Mouse (Mus musculus): Measurements from ENCODE around the gene En1. TPM values are rescaled to one million over a fixed set of nuclear protein-coding genes. Genes with fewer than 3 reads are reported as not detected.

En1 gene
- total and polyA plus RNA-seq, 2 experiments from 2014 or later: not detected

DNA sequence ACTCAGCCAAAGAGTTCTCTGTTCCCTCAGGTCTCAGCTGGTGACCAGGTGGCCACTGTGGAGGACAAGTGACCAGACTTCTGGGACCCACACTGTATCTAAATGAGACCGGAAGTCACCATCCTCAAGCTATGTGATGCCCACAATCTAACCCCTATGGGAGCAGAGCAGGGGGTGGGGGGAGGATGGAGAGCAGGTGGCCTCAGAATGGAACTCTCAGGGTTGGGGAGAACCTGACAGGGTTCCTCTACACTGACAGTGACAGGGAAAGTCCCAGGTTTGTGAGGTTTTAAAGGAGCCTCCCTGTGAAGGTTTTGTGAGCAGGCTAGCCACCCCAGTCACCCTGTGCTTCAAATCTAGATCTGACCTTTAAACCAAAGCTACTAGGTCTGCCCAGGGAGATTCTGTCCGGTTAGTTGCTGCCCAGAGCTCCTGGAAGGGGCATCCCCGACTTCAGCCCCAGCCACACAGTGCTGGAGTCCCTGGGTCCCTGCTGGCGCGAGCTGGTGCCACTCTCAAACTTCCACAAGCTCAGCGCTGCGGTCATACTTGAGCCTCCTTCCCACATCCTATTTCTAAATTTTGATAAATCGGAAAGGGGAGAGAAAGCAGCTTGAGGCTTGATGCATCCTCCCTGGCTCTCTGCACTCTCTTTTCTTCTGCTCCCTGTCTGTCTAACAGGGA is 8.8 kb upstream of the En1 start:
- WGBS: 9% methylated on average over 8 of the region's 8 CpGs
- H3K27ac ChIP-seq (ENCODE audit: low read depth): no peak overlapping the region
- H3K4me3 ChIP-seq (ENCODE audit: low read depth, low read length): no peak overlapping the region
- peaks cover 77% of the 10 kb centered on the region for H3K27me3 ChIP-seq (ENCODE audit: control insufficient read depth, insufficient read depth, low read length)
- no peak for DNase-seq (ENCODE audit: low spot score)
- H3K4me2 ChIP-seq (ENCODE audit: low read depth, low read length): no peak overlapping the region
- no peaks in the 10 kb centered on the region for H3K36me3 ChIP-seq (replicated peaks; ENCODE audit: control insufficient read depth, insufficient read depth, low read length)
- H3K9ac ChIP-seq (replicated peaks; ENCODE audit: low read depth, low read length): no peak overlapping the region
- ATAC-seq (ENCODE audit: insufficient read depth, low read depth): no peak
- H3K9me3 ChIP-seq (replicated peaks; ENCODE audit: control insufficient read depth, low read length): no peaks in the 10 kb centered on the region
- H3K4me1 ChIP-seq (ENCODE audit: control insufficient read depth, insufficient read depth): no peaks in the 10 kb centered on the region
- TF ChIP-seq CTCF (IDR thresholded peaks at IDR 0.05; ENCODE audit: low read depth) (no peak), EP300 (IDR thresholded peaks at IDR 0.05; ENCODE audit: low read depth) (no peak)

DNA sequence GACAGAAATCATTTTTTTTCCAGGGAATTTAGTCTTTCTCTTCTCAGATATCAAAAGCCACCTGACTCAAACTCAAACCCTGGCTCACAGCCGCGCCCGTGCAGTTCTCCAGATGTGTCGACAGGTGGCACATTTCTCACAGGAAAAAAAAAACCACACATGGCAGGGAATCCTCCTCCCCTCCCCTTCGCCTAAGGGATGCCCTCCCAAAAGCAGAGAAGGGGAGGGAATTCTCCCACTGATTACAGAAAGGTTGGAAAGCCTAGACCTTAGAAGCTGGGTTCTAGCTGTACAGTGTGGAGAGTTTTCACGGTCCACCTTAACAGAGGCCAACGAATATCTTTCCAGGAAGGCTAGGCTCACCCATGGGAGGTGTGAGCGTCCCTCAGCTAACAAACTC is 7.6 kb upstream of the En1 start:
- no peak overlapping the region for H3K4me2 ChIP-seq (ENCODE audit: low read depth, low read length)
- H3K27ac ChIP-seq (ENCODE audit: low read depth): no peak overlapping the region
- no peak for DNase-seq (ENCODE audit: low spot score)
- H3K4me1 ChIP-seq (ENCODE audit: control insufficient read depth, insufficient read depth): no peaks in the 10 kb centered on the region
- H3K36me3 ChIP-seq (replicated peaks; ENCODE audit: control insufficient read depth, insufficient read depth, low read length): no peaks in the 10 kb centered on the region
- no peak overlapping the region for H3K9ac ChIP-seq (replicated peaks; ENCODE audit: low read depth, low read length)
- H3K4me3 ChIP-seq (ENCODE audit: low read depth, low read length): no peak overlapping the region
- no peak for ATAC-seq (ENCODE audit: insufficient read depth, low read depth)
- H3K9me3 ChIP-seq (replicated peaks; ENCODE audit: control insufficient read depth, low read length): no peaks in the 10 kb centered on the region
- peaks cover 89% of the 10 kb centered on the region for H3K27me3 ChIP-seq (ENCODE audit: control insufficient read depth, insufficient read depth, low read length)
- TF ChIP-seq CTCF (IDR thresholded peaks at IDR 0.05; ENCODE audit: low read depth) (peak; percentile 49), EP300 (IDR thresholded peaks at IDR 0.05; ENCODE audit: low read depth) (no peak)
- WGBS: 4% methylated on average over 8 of the region's 8 CpGs

DNA sequence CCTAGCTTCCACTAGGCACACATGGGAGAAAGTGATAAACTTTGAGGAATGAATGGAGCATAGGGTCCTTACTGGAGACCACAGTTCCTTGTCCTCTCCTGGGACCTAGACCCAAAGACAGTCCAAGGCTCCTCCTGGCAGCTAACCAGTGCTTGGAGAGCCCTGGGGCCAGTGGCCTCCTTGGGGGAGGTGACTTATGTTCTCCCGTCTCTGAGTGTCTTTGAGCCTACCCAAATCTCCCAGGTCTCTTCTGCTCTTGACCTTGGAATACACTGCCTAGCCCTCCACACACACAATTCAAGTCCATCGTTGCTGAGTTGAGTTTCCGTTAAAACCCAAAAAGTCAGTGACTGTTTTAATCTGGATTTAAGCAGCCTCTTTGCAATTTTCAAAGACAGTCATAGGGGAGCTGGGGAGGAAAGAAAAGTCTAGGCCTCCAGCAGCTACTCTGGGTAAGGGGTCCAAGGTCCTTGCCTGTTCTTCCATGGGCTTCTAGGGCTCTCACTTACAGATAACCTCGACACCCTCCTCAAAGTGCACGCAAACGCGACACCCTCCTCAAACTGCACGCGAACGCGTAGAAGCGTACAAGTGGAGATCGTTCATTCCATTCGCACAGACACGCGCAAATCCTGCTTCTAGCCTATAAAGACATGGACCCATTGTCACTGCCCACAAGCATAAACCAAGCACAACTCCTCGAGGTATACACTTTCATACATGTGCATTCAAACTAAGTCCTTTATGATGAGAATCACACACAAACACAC is 6.6 kb upstream of the En1 start:
- ATAC-seq (ENCODE audit: insufficient read depth, low read depth): no peak
- no peak overlapping the region for H3K27ac ChIP-seq (ENCODE audit: low read depth)
- TF ChIP-seq EP300 (IDR thresholded peaks at IDR 0.05; ENCODE audit: low read depth) (no peak), CTCF (IDR thresholded peaks at IDR 0.05; ENCODE audit: low read depth) (no peak)
- no peak for DNase-seq (ENCODE audit: low spot score)
- H3K4me3 ChIP-seq (ENCODE audit: low read depth, low read length): no peak overlapping the region
- H3K4me1 ChIP-seq (ENCODE audit: control insufficient read depth, insufficient read depth): no peaks in the 10 kb centered on the region
- 10% methylated on average over 17 of the region's 17 CpGs for WGBS
- peaks cover 98% of the 10 kb centered on the region for H3K27me3 ChIP-seq (ENCODE audit: control insufficient read depth, insufficient read depth, low read length)
- H3K4me2 ChIP-seq (ENCODE audit: low read depth, low read length): no peak overlapping the region
- H3K36me3 ChIP-seq (replicated peaks; ENCODE audit: control insufficient read depth, insufficient read depth, low read length): no peaks in the 10 kb centered on the region
- no peak overlapping the region for H3K9ac ChIP-seq (replicated peaks; ENCODE audit: low read depth, low read length)
- no peaks in the 10 kb centered on the region for H3K9me3 ChIP-seq (replicated peaks; ENCODE audit: control insufficient read depth, low read length)

DNA sequence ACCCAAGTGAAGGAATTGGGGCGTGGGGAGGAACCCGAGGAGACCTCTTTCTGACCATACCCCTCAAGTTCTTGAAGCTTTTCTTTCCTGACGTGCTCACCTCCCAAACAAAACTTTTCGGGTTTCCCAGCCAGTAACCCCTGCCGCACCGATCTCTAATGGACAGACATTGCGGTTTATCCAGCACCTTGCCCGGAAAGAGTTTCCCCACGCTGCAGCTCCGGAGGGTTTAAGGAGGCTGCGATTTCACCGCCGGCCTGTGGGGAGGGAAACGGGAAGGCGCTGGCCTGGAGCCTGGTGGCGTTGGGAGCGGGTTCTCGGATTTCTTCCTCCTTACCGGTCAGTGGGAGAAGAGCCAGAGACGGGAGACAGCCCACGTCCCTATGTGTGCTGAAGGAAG is 5.9 kb upstream of the En1 start:
- TF ChIP-seq CTCF (IDR thresholded peaks at IDR 0.05; ENCODE audit: low read depth) (no peak), EP300 (IDR thresholded peaks at IDR 0.05; ENCODE audit: low read depth) (no peak)
- ATAC-seq (ENCODE audit: insufficient read depth, low read depth) (no peak), DNase-seq (ENCODE audit: low spot score) (no peak)
- peak overlapping the region; percentile 25 for H3K4me3 ChIP-seq (ENCODE audit: low read depth, low read length)
- H3K27ac ChIP-seq (ENCODE audit: low read depth): no peak overlapping the region
- no peaks in the 10 kb centered on the region for H3K9me3 ChIP-seq (replicated peaks; ENCODE audit: control insufficient read depth, low read length)
- peaks cover 98% of the 10 kb centered on the region for H3K27me3 ChIP-seq (ENCODE audit: control insufficient read depth, insufficient read depth, low read length)
- peak overlapping the region; percentile 40; the same call in 1 of the 2 replicates for H3K4me2 ChIP-seq (ENCODE audit: low read depth, low read length)
- WGBS: under 1% methylated on average over 21 of the region's 21 CpGs
- no peaks in the 10 kb centered on the region for H3K36me3 ChIP-seq (replicated peaks; ENCODE audit: control insufficient read depth, insufficient read depth, low read length)
- no peaks in the 10 kb centered on the region for H3K4me1 ChIP-seq (ENCODE audit: control insufficient read depth, insufficient read depth)
- no peak overlapping the region for H3K9ac ChIP-seq (replicated peaks; ENCODE audit: low read depth, low read length)

DNA sequence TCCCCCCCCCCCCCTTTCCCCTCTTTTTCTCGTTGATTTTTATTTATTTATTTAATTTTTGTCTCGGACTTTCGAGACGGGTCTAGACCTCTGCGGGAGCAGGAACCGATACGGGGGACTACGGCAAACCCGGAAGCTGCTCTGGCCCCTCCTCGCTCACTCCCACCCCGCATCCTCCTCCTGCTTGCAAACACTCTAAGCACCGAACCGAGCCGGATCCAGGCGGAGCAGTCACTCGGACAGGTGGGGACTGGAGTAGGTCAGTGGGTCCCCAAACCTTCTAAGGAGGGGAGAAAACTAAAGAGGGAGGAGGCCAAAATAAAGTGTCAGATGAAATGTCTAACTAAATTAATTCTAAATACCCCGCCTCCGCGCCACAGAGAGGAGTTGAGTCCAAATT is 5.4 kb upstream of the En1 start:
- Histone ChIP-seq H3K36me3 (replicated peaks; ENCODE audit: control insufficient read depth, insufficient read depth, low read length) (no peaks in the 10 kb centered on the region), H3K4me3 (ENCODE audit: low read depth, low read length) (peak overlapping the region; percentile 25), H3K9me3 (replicated peaks; ENCODE audit: control insufficient read depth, low read length) (no peaks in the 10 kb centered on the region), H3K9ac (replicated peaks; ENCODE audit: low read depth, low read length) (no peak overlapping the region), H3K27me3 (ENCODE audit: control insufficient read depth, insufficient read depth, low read length) (peaks cover 100% of the 10 kb centered on the region), H3K4me1 (ENCODE audit: control insufficient read depth, insufficient read depth) (no peaks in the 10 kb centered on the region), H3K27ac (ENCODE audit: low read depth) (no peak overlapping the region), H3K4me2 (ENCODE audit: low read depth, low read length) (peak overlapping the region; percentile 40; the same call in 1 of the 2 replicates)
- DNase-seq (ENCODE audit: low spot score): no peak
- WGBS: 2% methylated on average over 19 of the region's 19 CpGs
- no peak for ATAC-seq (ENCODE audit: insufficient read depth, low read depth)
- TF ChIP-seq CTCF (IDR thresholded peaks at IDR 0.05; ENCODE audit: low read depth): no peak
- no peak for TF ChIP-seq EP300 (IDR thresholded peaks at IDR 0.05; ENCODE audit: low read depth)

Data from heart, postnatal 0 days (tissue).